Mouse (Mus musculus) skeletal muscle tissue, adult 2 months (tissue): ENCODE data around the gene Dnlz.
"Not testable (repeated sequence)": the region's sequence is repeated elsewhere in the genome, so short reads cannot be mapped to it uniquely, and the experiment has no call there.

ENCODE experiments used
- DNase-seq: peaks from one replicate; pipeline ENCODE4 v3.0.0-alpha.2; 2012; ENCODE audit warnings: low read depth, low spot score

Dnlz gene

DNA sequence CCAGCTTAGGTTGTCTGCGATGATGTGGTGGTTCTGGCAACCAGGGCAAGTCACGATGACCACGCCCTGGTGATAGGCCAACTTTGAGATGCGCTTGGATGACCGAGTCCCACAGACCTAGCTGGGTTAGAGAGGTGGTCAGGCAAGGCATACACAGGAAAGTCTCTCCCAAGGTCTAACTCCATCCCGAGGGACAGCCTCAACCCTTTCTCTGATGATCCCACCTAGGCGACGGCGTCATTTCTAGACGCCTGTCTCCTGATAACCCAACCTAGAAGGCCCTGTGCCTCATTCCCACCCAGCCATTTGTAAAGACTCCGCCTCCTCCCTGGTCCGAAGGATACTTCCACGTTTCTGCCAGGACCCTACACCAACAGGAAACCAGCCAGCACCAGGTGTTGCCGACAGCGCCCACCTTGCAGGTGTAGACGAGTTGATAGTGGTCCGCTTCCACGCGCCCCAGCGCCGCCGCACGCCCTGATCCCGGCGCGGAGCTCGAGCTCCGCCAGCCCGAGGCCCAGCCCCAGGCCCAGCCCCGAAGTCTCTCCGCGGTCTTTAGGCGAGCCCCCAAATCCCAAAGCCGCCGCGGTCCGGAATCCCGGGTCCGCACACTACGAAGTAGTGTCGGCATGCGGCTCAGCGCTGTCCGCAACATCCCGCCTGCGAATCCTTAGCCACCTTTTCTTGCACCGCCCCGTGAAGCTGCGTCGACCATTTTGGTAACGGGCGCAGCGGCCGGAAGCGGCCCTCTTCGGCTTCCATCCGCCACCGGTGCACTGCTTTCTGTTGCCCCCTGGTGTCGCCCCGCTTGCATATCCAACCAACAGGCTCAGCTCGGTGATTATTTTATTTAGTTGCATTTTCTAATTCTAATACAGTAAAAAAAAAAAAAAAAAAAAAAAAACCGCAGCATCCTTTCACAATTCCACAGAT lies at the start of gene Dnlz:
Gene Dnlz, minus strand, starts transcription at position 753 of the 933 bp plus-strand sequence.
- DNase-seq: peak; percentile 86

DNA sequence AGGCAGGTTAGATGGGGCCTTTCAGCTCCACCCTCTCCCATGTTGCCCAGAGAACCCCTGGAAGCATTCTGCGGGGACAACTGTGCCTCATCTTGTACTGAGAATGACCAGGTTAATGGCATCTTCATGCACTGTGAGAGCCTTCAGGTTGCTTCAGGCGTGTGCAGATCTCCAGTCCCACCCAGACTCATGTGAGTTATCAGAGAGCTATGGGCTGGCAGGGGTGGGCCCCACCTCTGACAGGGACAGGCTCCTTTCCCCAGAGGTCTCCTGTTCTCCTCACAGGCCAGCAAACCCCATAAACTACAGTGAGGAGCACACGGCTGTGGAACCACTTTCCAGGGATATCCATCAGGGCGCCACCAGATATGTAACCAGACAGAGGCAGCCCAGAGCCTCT lies 49.1 kb upstream of the Dnlz start:
- DNase-seq: no peak

DNA sequence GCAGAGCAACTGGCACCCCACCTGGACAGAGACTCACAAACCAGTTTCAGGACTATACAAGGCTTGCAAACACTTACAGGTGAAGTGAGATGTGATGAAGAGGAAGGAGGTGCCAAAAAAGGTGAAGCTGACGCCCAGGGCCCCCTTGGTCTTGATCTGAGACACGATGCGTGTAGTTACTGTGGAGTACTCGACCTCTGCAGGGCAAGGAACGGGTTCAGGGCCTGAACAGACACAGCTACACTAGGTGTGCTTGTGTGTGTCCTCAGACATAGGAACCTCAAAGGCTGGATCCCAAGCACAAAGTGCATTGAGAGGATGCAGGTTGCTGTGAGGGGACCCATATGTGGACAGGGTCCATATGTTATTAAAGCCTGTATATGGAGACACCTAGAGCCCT lies 48.4 kb upstream of the Dnlz start:
- DNase-seq: no peak

DNA sequence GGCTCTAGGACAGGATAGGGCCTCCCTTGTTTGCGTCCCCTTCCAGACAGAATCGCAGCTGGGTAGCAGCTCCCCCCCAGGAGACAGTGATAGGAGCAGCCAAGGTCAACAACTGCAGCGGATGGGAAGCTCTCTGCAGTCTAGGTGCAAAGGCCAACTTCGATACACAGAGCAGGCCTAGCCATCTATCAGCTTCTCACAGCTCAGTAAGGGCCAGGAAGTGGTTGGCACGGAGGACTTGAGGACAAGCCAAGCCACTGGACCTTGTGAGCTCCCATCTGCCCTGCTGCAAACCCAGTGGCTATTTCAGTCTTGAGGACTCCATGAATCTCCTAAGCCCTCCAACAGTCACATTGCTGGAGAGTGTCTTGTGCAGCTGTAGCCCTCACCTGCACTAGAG lies 47.7 kb upstream of the Dnlz start:
- peak; percentile 54 for DNase-seq

DNA sequence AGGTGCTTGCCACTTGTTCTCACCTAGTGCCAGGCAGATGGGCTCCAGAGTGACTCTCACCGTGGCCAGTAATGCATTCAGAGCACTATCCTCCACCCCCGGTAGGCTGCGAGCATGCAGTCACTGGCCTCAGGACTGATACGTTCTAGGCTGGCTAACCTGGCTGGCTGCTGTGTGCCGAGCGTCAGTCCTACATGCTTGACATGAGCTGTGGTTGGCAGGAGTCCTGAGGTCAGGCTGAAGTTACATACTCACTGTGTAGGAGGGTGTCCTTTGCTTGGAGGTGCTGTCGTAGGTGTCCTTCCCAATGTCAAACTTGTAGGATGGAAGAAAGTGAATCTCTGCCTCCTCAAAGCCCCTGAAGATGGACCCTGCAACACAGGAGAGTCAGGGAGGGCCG lies 47.1 kb upstream of the Dnlz start:
- DNase-seq: no peak

DNA sequence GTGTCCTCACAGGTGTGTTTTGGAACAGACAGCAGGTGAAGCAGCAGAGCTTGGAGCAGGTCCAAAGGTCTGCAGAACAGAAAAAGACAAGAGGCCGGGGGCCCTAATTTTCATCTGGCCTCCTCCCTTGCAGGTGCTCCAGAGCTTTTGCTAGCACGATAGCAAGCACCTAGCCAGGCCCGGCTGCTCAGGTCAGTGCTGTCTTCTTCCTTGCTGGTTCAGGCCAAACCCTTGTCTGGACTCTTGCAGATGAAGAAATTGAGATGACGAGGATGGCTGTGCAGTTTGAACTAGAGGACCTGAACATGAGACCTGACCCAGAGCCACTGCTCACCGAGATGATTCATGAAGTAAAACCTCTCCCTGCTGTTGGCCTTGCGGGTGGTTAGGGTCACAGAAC lies 39.7 kb upstream of the Dnlz start:
- no peak for DNase-seq

DNA sequence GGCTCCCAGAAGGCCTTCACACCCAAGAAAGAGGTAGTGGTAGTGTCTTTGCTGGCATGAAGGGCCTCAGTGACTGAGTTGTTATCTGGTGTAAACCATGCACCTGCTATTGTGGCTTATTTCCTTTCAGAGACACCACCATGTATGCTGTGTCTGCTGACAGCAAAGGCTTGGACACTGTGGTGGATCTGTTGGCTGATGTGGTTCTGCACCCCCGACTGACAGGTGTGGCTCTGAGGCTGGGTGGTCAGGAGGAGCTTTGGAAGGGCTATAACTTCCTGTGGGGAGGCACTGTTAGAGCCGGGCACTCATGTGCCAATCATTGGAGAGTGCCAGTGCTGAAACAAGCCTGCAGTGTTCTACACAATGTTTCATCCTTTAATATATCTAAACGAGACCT lies 39.0 kb upstream of the Dnlz start:
- DNase-seq: no peak

DNA sequence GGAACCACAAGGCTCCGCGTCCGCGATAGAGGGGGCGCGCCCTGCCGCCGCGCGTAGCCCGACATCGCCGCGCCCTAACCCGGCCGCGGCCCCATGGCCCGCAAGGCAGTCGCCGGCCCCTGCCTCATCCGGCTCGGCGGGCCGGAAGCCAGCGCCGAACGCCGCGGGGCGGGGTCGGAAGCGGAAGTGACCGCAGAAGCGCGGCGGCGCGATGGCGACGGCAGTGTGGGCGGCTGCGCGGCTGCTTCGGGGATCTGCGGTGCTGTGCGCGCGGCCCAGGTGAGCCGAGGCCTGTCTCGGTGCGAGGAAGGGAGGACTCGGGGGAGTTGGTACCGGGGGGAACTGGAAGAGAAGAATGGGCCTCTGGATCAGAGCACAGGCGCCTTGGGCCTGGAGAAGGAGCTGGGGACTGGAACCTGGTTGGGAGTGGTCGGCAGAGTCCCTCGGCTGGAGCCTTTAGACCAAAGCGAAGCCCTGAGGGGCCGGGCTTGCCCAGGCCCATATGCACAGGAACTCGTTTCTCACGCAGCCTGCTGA lies 37.3 kb upstream of the Dnlz start, which contains the start of the genes Entr1 and Pmpca:
Gene Entr1, minus strand, starts transcription at position 163 of the 537 bp plus-strand sequence.
Gene Pmpca, plus strand, starts transcription at position 186 of the 537 bp plus-strand sequence.
- peak; percentile 61 for DNase-seq

DNA sequence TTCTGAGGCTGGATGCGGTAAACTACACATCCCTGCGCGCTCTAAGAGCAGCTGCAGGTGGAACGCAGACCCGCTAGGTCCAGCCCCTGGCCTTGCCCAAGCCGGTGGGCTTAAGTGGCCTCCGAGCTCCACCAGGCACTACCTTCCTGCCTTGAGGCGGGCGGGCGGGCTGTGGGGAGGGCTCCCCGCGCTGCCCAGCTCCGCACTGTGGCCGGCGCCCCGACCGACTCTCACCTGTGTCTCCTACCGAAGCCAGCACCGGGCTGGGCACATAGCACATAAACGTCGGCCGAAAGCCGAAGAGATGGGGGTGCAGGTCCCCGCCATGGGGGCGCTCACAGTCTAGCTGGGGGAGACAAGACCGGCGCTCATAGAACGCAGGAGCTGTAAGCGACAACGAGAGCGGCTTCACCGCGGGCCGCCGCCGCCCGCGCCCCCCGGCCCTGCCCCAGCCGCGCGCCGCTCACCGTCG lies 36.8 kb upstream of the Dnlz start:
- DNase-seq: no peak

DNA sequence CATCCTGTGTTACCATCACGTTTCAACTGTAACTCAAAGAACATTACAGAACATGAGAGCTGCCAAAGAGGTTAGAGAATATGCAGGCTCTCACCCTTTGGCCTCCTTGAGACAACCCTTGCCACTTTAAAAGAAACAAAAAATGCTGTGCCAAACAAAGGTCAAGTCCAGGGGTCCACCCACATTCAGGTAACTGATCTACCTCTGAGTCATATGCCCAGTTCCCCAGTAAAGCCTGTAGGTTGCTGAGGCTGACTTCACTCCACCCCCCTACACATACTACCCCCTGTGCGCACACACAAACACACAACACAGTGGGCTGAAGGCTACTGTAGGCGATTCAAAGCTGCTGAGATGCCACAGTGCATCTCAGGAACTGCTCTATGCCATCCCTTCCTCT lies 35.8 kb upstream of the Dnlz start:
- DNase-seq: no peak

DNA sequence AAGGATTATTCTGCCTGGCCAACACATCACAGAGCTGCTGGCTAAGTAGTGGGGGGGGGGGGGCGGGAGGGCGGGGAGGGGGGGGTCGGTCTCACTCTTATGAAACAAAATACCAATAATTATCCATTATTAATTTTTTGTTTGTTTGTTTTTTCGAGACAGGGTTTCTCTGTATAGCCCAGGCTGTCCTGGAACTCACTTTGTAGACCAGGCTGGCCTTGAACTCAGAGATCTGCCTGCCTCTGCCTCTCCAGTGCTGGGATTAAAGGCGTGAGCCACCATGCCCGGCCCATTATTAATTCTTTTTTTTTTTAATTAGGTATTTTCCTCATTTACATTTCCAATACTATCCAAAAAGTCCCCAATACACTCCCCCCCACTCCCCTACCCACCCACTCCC lies 29.0 kb upstream of the Dnlz start:
- not testable (repeated sequence) for DNase-seq

DNA sequence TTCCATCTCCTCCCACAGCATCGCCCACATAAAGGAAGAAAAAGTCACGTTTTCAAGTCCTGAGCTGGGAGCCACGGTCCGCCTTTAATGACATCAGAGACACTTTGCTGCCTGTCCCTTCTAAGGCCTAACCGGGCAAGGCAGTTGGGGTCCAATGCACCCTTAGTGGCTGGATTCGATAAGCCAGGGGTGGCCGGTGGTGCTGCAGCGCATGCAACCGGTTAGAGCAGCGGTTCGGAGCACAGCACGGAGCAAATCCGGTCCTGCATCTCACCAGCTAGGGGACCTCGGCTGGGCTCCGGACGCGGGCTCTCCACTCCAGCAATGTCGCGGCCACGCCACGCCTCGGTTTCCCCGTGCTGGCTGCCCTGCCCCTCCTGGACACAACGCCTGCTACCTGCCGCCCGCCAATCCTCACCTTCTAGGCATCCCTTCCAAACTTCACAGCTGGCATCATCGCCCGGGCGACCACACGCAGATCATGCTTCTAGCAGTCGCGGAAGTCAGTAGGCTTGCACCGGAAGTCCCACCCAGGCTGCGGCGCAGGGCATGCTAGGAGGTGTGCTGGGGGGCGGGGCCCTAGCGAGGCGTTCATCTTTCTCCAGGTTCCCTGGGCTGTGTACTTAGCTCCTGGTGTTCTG lies 28.3 kb upstream of the Dnlz start, which contains the start of gene Snapc4:
Gene Snapc4, minus strand, starts transcription at position 523 of the 641 bp plus-strand sequence.
- peak; percentile 57 for DNase-seq

DNA sequence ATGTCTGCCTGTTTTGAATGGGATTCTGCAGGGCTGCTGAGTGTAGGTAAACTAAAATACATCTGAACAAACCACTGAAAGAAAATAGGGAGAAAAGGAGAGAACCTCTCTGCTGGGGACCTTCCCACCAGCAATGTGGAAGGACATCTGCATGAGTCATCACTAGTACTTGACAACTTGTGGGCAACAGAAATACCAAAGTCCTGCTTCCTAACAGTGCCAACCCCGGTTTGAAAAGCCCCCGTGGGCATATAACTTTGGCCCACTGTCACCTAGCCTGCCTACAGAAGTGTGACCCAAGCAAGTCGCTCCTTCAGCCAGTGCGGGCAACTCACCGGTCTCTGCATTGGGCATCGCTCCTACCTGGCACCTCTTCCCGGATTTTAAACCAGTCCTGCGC lies 20.5 kb upstream of the Dnlz start:
- DNase-seq: no peak

DNA sequence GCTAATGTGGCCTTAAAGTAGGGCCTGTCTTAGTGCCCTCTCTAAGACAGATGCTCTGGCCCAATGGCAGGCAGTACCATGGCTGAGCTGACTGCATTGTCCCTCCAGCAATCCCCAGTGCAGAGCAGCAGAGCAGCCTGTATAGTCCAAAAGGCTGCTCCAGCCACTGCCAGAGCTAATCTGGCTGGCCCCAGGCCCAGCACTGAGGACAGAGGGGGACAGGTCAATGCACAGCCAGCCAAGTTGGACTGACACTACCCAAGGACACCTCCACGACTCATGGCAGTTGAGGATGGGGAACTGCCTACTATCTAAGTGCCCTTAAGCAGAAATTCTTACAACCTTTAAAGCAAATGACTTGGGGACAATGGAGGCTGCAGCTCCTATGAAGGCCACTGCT lies 16.7 kb upstream of the Dnlz start:
- DNase-seq: no peak

DNA sequence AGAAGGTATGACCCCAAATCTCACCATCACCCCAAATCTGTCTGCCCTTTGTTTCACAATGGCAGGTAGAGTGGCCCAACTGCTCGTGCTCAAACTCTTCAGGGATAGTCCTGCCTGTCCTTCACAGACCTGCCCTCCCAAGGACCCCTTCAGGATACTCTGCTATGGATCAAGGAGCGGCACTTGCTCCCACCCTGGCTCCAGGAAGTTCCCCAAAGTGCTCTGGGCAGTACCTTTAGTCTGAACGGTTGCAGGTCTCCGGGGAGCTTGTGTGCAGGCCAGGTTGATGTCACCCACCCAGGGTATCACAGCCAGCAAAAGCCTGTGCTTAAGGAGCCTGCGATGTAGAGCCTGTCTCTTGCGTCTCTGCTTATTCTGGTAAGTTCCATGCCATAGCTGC lies 16.0 kb upstream of the Dnlz start:
- DNase-seq: no peak

DNA sequence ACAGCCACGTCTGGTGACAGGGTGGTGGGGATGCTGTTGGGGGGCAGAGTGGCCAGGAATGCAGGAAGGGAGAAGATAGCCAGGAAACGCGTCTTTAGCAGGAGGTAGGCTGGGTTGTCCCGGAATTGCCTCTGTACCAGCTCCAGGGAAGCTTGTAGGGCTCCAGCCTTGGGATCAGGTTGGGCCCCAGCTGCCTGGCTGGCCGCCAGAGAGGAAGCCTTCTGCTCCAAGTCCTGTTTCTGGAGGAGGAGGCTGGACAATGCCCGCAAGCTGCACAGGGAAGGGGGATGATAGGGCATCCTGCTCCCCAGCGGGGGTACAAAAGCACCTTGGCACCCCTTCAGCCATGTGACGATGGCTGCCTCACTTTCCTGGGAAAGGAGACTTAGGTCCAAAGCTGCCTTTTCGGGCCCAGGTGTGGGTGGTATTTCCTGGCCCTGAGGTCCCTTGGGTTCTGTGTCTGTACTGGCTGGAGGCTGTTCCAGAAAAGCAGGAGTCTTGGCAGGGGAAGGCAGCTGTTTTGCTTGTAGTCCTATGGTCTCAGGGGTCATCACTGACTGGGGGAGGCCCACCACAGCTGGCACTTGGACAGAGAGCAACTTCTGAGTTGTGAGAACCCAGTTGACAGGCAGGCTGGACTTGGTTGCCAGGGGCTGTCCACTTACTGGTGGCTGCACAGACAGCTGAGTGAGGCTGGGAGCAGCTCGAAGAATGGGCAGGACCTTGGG lies 13.0 kb upstream of the Dnlz start:
- DNase-seq: peak; percentile 79

DNA sequence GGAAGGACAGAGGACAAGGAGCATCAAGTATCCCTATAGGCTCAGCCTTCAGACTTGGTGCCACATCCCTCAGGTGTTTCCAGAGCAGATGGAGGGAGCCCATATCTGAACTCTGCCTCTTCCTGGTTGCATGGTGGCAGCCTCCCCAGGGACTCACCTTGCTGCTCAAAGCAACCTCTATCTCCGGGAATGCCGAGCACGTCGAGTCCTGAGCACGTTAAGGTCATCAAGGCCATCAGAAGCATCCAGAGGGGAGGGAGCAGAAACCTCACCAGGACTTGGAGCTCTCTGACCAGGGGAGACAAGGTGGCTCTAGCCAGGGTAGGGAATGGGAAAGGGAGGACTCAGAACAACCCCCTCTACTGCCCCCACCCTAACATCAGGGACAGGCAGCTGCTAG lies 11.6 kb upstream of the Dnlz start:
- DNase-seq: no peak

DNA sequence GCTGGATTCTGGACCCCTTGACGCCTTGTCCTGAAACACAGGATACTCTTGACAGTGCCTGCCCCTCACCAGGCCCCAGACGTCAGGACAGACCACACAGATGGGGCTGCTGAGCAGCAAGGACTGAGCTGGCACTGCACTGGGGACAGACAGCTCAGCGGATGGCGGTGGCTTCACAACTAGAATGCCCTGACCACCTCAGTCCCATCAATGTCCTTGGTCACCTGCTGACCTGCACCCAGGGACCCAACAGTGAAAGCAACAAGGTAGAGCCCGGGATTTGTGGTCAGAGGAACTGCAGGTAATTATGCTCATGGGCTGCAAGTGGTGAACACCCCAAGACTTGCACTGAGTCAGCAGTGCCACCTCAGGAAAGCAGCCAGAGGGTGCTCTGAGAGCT lies 11.1 kb upstream of the Dnlz start:
- DNase-seq: no peak

DNA sequence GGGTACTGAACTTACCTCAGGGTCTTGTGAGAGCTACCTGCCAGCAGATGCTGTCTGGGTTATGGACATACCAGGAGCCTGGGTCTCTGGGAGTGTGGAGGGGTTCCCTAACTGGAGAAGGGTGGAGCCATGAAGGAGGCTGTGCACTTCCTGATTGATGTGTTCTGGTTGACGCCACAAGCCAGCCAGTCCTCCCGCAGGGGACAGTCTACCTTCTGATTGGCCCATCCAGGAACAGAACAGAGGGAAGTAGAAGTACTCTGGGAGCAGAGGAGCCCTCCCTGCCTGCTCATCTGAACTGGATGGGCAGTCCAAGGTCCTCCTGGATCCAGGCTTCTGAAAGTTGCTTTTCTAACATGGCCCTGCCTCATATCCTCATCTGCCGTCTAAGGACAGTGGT lies 8.9 kb upstream of the Dnlz start, which contains the start of gene Card9:
Gene Card9, minus strand, starts transcription at position 147 of the 400 bp plus-strand sequence.
- DNase-seq: no peak

DNA sequence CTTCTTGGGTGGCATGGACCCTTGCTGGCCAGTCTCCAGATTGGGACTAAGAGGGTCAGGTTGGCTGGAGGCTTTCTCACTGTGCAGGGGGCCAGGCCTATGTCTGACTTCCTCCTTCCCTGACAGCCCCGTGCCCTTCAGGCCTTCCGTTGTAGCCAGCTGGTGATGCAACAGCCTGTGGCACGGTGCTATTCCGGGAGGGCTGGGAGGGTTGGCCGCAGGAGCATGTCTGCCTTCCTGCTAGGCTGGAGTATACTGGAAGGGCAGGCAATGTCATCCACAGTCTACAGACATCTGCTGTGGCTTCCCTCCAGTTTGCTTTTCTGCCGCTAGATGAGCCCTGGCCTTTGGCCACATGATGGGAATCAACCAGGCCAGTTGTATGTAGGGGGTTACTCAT lies 8.1 kb upstream of the Dnlz start:
- DNase-seq: peak; percentile 72

DNA sequence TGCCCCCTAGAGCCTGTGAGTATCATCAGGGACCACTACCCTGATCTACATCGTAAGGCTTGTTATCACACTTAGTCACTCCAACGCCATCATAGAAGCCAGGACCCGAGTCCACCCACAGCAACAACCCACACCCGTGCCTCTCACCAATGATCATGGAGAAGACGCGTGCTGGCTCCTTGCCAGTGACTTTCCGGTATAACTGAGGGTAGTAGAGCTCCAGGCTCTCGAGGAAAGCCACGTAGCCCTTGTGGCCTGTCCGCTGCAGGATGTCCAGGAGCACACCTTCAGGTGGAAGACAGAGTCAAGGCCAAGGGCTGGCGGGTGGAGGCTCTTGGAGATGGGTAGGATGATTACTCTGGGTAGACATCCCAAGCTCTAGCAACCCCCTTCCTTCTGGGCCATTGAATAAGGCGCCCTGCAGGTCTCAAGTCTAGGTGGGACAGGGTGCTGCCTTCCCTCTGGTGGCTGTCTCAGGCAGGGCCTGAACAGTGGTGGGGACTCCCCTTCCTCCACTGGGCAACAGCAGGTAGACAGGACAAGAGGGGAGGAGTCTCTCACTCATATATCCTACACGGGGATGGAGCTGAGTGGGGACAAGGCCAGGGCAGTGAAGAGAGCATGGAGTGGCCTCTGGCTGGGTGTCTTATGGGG lies 6.9 kb upstream of the Dnlz start:
- no peak for DNase-seq
